Mouse (Mus musculus): ENCODE measurements around the gene Defb35. TPM values are rescaled to one million over a fixed set of nuclear protein-coding genes. Genes with fewer than 3 reads are reported as not detected.
A peak's percentile ranks its signal among the peaks of the same experiment; 100 is the strongest.

Gene Defb35
- total and polyA plus RNA-seq, 2 experiments from 2014 or later: not detected

DNA sequence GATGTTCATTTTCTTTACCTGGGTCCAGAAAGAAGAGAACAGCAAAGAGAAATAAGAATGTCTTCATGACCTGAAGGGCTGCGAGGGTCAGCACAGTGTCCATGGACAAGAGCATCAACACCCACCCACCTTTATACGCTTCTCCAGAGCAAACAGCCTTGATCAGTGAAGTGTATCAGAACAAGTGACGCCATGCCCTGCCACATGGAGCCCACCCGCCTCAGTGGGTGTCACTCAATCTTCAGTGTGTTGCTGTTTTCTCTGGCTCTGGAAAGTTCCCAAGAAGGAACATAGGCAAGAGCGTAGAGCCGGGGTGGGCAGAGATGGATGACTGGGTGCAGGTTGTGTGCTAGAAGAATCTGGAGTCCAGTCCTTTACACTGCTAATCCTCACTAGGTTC, 5.5 kb upstream of the Defb35 start, which contains the start of gene Defb15:
Gene Defb15, minus strand, starts transcription at position 101 of the 400 bp plus-strand sequence.
- H3K27ac ChIP-seq (ENCODE audit: low read depth): no peak within 1 kb of the TSS
- H3K9ac ChIP-seq (replicated peaks; ENCODE audit: low read depth, low read length): no peak within 1 kb of the TSS
- no peak for TF ChIP-seq EP300 (IDR thresholded peaks at IDR 0.05; ENCODE audit: low read depth)
- no peak for TF ChIP-seq CTCF (IDR thresholded peaks at IDR 0.05; ENCODE audit: low read depth)
- ATAC-seq (ENCODE audit: insufficient read depth, low read depth) (no peak), DNase-seq (ENCODE audit: low spot score) (no peak)
- H3K4me3 ChIP-seq (ENCODE audit: low read depth, low read length): no peak within 1 kb of the TSS
- no peaks in the 10 kb centered on the region for H3K4me1 ChIP-seq (ENCODE audit: control insufficient read depth, insufficient read depth)
- no peaks in the 10 kb centered on the region for H3K27me3 ChIP-seq (ENCODE audit: control insufficient read depth, insufficient read depth, low read length)
- no peaks in the 10 kb centered on the region for H3K9me3 ChIP-seq (replicated peaks; ENCODE audit: control insufficient read depth, low read length)
- H3K4me2 ChIP-seq (ENCODE audit: low read depth, low read length): no peak within 1 kb of the TSS
- H3K36me3 ChIP-seq (replicated peaks; ENCODE audit: control insufficient read depth, insufficient read depth, low read length): no peaks in the 10 kb centered on the region
- 84% methylated on average over 6 of the region's 6 CpGs for WGBS

DNA sequence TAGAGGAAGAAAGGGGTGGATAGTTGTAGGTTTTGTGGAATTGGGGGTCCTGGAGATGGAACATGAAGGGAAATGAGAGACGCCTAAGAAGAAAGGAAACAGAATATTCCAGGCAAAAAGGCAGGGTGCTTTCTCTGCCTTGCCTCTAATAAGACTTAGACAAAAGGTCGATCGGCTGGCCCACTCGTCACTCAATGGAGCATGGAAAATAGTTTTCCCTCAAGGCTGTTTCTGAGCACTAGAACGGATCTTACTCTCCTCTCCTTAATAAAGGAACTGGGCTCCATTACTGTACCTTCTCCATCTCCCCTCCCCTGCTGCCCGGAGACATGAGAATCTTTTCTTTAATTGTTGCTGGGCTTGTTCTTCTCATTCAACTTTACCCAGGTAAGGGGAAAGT, 8.3 kb downstream of the Defb35 start, which contains the start of gene Defb13:
Gene Defb13, plus strand, starts transcription at position 301 of the 400 bp plus-strand sequence.
- Histone ChIP-seq H3K4me3 (ENCODE audit: low read depth, low read length) (no peak within 1 kb of the TSS), H3K4me1 (ENCODE audit: control insufficient read depth, insufficient read depth) (no peaks in the 10 kb centered on the region), H3K9ac (replicated peaks; ENCODE audit: low read depth, low read length) (no peak within 1 kb of the TSS), H3K9me3 (replicated peaks; ENCODE audit: control insufficient read depth, low read length) (no peaks in the 10 kb centered on the region), H3K4me2 (ENCODE audit: low read depth, low read length) (no peak within 1 kb of the TSS), H3K27me3 (ENCODE audit: control insufficient read depth, insufficient read depth, low read length) (no peaks in the 10 kb centered on the region), H3K27ac (ENCODE audit: low read depth) (no peak within 1 kb of the TSS), H3K36me3 (replicated peaks; ENCODE audit: control insufficient read depth, insufficient read depth, low read length) (no peaks in the 10 kb centered on the region)
- WGBS: 82% methylated on average over 6 of the region's 6 CpGs
- TF ChIP-seq CTCF (IDR thresholded peaks at IDR 0.05; ENCODE audit: low read depth) (no peak), EP300 (IDR thresholded peaks at IDR 0.05; ENCODE audit: low read depth) (no peak)
- DNase-seq (ENCODE audit: low spot score) (no peak), ATAC-seq (ENCODE audit: insufficient read depth, low read depth) (no peak)

DNA sequence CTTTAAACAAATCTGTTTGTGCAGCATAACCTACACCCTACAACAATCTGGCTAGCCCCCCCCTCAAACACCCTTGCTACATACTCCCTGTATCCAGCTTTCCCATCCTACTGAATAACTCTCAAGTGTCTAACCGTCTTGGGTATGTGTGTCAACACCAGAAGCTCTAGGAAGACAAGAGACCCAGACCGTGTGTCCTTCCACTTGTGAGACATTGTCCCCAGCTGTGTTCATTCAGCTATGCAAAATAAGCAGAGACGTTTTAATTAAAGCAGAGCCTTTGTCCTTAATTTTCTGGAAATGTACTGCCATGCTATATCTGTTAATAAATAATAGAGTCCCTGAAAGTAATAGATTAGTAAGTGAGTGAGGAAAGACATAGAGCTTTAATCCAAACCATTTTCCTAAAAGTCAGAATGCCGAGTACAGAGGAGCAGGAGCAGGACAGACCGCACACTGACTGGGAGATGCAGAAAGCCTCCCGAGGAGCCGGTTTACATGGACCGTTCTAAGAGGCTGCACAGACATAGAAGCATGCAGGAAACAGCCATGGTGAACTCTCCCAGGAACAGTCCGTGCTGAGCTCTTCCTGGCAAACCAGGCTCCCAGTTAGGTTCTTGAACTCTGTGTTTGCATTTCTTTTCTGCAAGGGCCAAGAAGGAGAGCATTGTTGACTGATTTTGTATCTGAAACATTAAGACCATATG, 9.3 kb downstream of the Defb35 start:
- Histone ChIP-seq H3K27ac (ENCODE audit: low read depth) (no peak overlapping the region), H3K4me2 (ENCODE audit: low read depth, low read length) (no peak overlapping the region), H3K36me3 (replicated peaks; ENCODE audit: control insufficient read depth, insufficient read depth, low read length) (no peaks in the 10 kb centered on the region), H3K9ac (replicated peaks; ENCODE audit: low read depth, low read length) (no peak overlapping the region), H3K27me3 (ENCODE audit: control insufficient read depth, insufficient read depth, low read length) (no peaks in the 10 kb centered on the region), H3K4me1 (ENCODE audit: control insufficient read depth, insufficient read depth) (no peaks in the 10 kb centered on the region), H3K9me3 (replicated peaks; ENCODE audit: control insufficient read depth, low read length) (no peaks in the 10 kb centered on the region), H3K4me3 (ENCODE audit: low read depth, low read length) (no peak overlapping the region)
- ATAC-seq (ENCODE audit: insufficient read depth, low read depth) (no peak), DNase-seq (ENCODE audit: low spot score) (no peak)
- no peak for TF ChIP-seq CTCF (IDR thresholded peaks at IDR 0.05; ENCODE audit: low read depth)
- no peak for TF ChIP-seq EP300 (IDR thresholded peaks at IDR 0.05; ENCODE audit: low read depth)
- 64% methylated on average over 9 of the region's 9 CpGs for WGBS

DNA sequence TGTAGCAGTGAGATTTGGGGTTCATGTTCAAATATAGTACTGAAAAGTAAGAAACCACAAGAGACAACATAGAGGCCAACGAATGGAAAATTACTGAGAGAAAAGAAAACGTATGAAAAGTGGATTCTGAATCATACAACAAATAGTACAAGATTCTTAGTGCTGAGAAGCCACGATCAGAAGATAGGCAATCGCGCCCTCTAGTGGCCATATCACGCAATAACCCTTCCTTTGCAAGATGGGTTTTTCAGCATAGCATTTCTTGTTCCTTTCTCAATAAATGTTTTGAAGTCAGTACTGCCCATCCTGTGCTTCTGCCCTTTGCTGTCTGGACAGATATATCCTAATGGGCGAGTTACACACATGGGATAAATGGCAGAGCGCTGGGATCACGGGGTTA, 17.2 kb downstream of the Defb35 start:
- Histone ChIP-seq H3K4me2 (ENCODE audit: low read depth, low read length) (no peak overlapping the region), H3K4me1 (ENCODE audit: control insufficient read depth, insufficient read depth) (no peaks in the 10 kb centered on the region), H3K36me3 (replicated peaks; ENCODE audit: control insufficient read depth, insufficient read depth, low read length) (no peaks in the 10 kb centered on the region), H3K27ac (ENCODE audit: low read depth) (no peak overlapping the region), H3K9ac (replicated peaks; ENCODE audit: low read depth, low read length) (no peak overlapping the region), H3K9me3 (replicated peaks; ENCODE audit: control insufficient read depth, low read length) (no peaks in the 10 kb centered on the region), H3K27me3 (ENCODE audit: control insufficient read depth, insufficient read depth, low read length) (no peaks in the 10 kb centered on the region), H3K4me3 (ENCODE audit: low read depth, low read length) (no peak overlapping the region)
- ATAC-seq (ENCODE audit: insufficient read depth, low read depth) (no peak), DNase-seq (ENCODE audit: low spot score) (no peak)
- TF ChIP-seq CTCF (IDR thresholded peaks at IDR 0.05; ENCODE audit: low read depth): peak; percentile 60
- no peak for TF ChIP-seq EP300 (IDR thresholded peaks at IDR 0.05; ENCODE audit: low read depth)
- WGBS: 5% methylated on average over 9 of the region's 9 CpGs

DNA sequence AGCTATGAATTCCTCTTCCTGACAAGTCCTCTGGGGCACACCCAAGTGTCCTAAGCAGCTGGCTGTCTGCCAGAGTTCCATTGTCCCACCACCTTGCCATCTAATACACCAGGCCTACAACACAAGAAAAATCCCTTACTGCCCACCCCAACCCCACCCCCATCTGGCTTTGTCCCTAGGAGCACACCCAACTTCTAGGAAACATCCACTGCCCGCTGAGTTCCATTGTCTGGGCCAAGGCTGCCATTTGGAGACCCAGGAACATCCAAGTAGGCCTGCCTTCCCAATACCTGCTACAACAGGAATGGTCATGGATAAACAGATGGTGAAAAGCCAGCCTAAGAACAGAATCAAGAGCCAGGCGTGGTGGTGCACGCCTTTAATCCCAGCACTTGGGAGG, 18.2 kb downstream of the Defb35 start:
- no peak overlapping the region for H3K4me3 ChIP-seq (ENCODE audit: low read depth, low read length)
- no peak overlapping the region for H3K4me2 ChIP-seq (ENCODE audit: low read depth, low read length)
- no peaks in the 10 kb centered on the region for H3K27me3 ChIP-seq (ENCODE audit: control insufficient read depth, insufficient read depth, low read length)
- H3K9me3 ChIP-seq (replicated peaks; ENCODE audit: control insufficient read depth, low read length): no peaks in the 10 kb centered on the region
- DNase-seq (ENCODE audit: low spot score) (no peak), ATAC-seq (ENCODE audit: insufficient read depth, low read depth) (no peak)
- no peak overlapping the region for H3K9ac ChIP-seq (replicated peaks; ENCODE audit: low read depth, low read length)
- no peaks in the 10 kb centered on the region for H3K36me3 ChIP-seq (replicated peaks; ENCODE audit: control insufficient read depth, insufficient read depth, low read length)
- H3K27ac ChIP-seq (ENCODE audit: low read depth): no peak overlapping the region
- 76% methylated on average over 3 of the region's 3 CpGs for WGBS
- H3K4me1 ChIP-seq (ENCODE audit: control insufficient read depth, insufficient read depth): no peaks in the 10 kb centered on the region
- TF ChIP-seq CTCF (IDR thresholded peaks at IDR 0.05; ENCODE audit: low read depth): no peak
- TF ChIP-seq EP300 (IDR thresholded peaks at IDR 0.05; ENCODE audit: low read depth): no peak

DNA sequence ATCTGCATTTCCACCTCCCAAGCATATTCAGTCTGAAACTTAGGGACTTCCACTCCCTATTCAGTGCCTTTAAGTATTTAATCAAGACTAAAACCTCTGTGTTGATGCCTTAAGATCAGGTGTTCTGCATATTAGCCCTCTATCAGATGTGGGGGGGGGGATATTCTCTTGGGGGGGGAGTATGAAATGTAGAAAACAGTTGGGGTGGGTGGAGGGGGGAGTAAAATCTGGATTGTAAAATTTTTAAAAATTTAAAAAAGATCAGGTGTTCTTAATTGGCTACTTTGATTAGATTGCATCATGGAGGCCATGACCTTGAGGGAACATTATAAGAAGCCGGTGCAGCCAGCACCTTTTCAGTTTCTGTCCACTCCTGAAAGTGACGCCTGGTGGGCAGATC, 20.3 kb downstream of the Defb35 start, which contains the start of gene Fam90a1a:
Gene Fam90a1a, plus strand, starts transcription at position 301 of the 400 bp plus-strand sequence.
- DNase-seq (ENCODE audit: low spot score): no peak
- H3K27ac ChIP-seq (ENCODE audit: low read depth): no peak within 1 kb of the TSS
- no peaks in the 10 kb centered on the region for H3K36me3 ChIP-seq (replicated peaks; ENCODE audit: control insufficient read depth, insufficient read depth, low read length)
- no peaks in the 10 kb centered on the region for H3K4me1 ChIP-seq (ENCODE audit: control insufficient read depth, insufficient read depth)
- no peak within 1 kb of the TSS for H3K4me3 ChIP-seq (ENCODE audit: low read depth, low read length)
- no peak for ATAC-seq (ENCODE audit: insufficient read depth, low read depth)
- no peaks in the 10 kb centered on the region for H3K27me3 ChIP-seq (ENCODE audit: control insufficient read depth, insufficient read depth, low read length)
- WGBS: 74% methylated on average over 2 of the region's 2 CpGs
- H3K9me3 ChIP-seq (replicated peaks; ENCODE audit: control insufficient read depth, low read length): no peaks in the 10 kb centered on the region
- TF ChIP-seq CTCF (IDR thresholded peaks at IDR 0.05; ENCODE audit: low read depth) (no peak), EP300 (IDR thresholded peaks at IDR 0.05; ENCODE audit: low read depth) (no peak)
- H3K4me2 ChIP-seq (ENCODE audit: low read depth, low read length): no peak within 1 kb of the TSS
- H3K9ac ChIP-seq (replicated peaks; ENCODE audit: low read depth, low read length): no peak within 1 kb of the TSS

Measured in heart, postnatal 0 days (tissue).